Mouse (Mus musculus): ENCODE data around the gene 1700013F07Rik. TPM values are rescaled to one million over a fixed set of nuclear protein-coding genes. Genes with fewer than 3 reads are reported as not detected.
"Not testable (repeated sequence)": the region's sequence is repeated elsewhere in the genome, so short reads cannot be mapped to it uniquely, and the experiment has no call there.

1700013F07Rik gene
- not detected in 2 replicates for polyA plus RNA-seq (2012; ENCODE audit: insufficient read depth, insufficient read length, missing spikeins)

- H3K27ac ChIP-seq (replicated peaks; ENCODE audit: low read depth, low read length), result no peak within 1 kb of the TSS
- no peak within 1 kb of the TSS for H3K4me3 ChIP-seq (ENCODE audit: insufficient read depth, low read depth, low read length)
- H3K4me1 ChIP-seq (ENCODE audit: control insufficient read depth, insufficient read depth, insufficient read length, low read length), result peaks cover 8% of the 10 kb centered on the region; the same call in 1 of the 2 replicates
Observed at GRCm38 (mm10) chr3:108533951-108534350, at the start of gene 1700013F07Rik. Gene 1700013F07Rik (plus strand): TSS chr3:108534150.

- no peaks in the 10 kb centered on the region for H3K4me1 ChIP-seq (ENCODE audit: control insufficient read depth, insufficient read depth, insufficient read length, low read length)
Observed at GRCm38 (mm10) chr3:108484749-108485148, 49.2 kb upstream of the 1700013F07Rik start.

GRCm38 (mm10) chr3:108489968-108490367, 44.0 kb upstream of the 1700013F07Rik start:
- H3K27ac ChIP-seq (replicated peaks; ENCODE audit: low read depth, low read length), result no peak overlapping the region

More at GRCm38 (mm10) chr3:108484749-108485148, 49.2 kb upstream of the 1700013F07Rik start:
- H3K4me3 ChIP-seq (ENCODE audit: insufficient read depth, low read depth, low read length), result no peak overlapping the region
- H3K27ac ChIP-seq (replicated peaks; ENCODE audit: low read depth, low read length), result no peak overlapping the region

GRCm38 (mm10) chr3:108494861-108495474, 39.0 kb upstream of the 1700013F07Rik start:
- peaks cover 5% of the 10 kb centered on the region; the same call in 1 of the 2 replicates for H3K4me1 ChIP-seq (ENCODE audit: control insufficient read depth, insufficient read depth, insufficient read length, low read length)
- peak overlapping the region; percentile 78 for H3K27ac ChIP-seq (replicated peaks; ENCODE audit: low read depth, low read length)
- H3K4me3 ChIP-seq (ENCODE audit: insufficient read depth, low read depth, low read length), result no peak overlapping the region

More at GRCm38 (mm10) chr3:108489968-108490367, 44.0 kb upstream of the 1700013F07Rik start:
- Histone ChIP-seq H3K4me3 (ENCODE audit: insufficient read depth, low read depth, low read length) (no peak overlapping the region), H3K4me1 (ENCODE audit: control insufficient read depth, insufficient read depth, insufficient read length, low read length) (peaks cover 4% of the 10 kb centered on the region; the same call in 1 of the 2 replicates)

GRCm38 (mm10) chr3:108495486-108495885, 38.5 kb upstream of the 1700013F07Rik start:
- Histone ChIP-seq H3K27ac (replicated peaks; ENCODE audit: low read depth, low read length) (peak overlapping the region; percentile 10; the same call in 1 of the 2 replicates), H3K4me3 (ENCODE audit: insufficient read depth, low read depth, low read length) (no peak overlapping the region), H3K4me1 (ENCODE audit: control insufficient read depth, insufficient read depth, insufficient read length, low read length) (peaks cover 5% of the 10 kb centered on the region; the same call in 1 of the 2 replicates)

- Histone ChIP-seq H3K4me3 (ENCODE audit: insufficient read depth, low read depth, low read length) (no peak overlapping the region), H3K27ac (replicated peaks; ENCODE audit: low read depth, low read length) (no peak overlapping the region), H3K4me1 (ENCODE audit: control insufficient read depth, insufficient read depth, insufficient read length, low read length) (peaks cover 5% of the 10 kb centered on the region; the same call in 1 of the 2 replicates)
Observed at GRCm38 (mm10) chr3:108497602-108498001, 36.3 kb upstream of the 1700013F07Rik start.

- Histone ChIP-seq H3K4me3 (ENCODE audit: insufficient read depth, low read depth, low read length) (no peak overlapping the region), H3K4me1 (ENCODE audit: control insufficient read depth, insufficient read depth, insufficient read length, low read length) (peaks cover 3% of the 10 kb centered on the region; the same call in 1 of the 2 replicates), H3K27ac (replicated peaks; ENCODE audit: low read depth, low read length) (no peak overlapping the region)
Observed at GRCm38 (mm10) chr3:108499826-108500225, 34.1 kb upstream of the 1700013F07Rik start.

- H3K4me3 ChIP-seq (ENCODE audit: insufficient read depth, low read depth, low read length); H3K4me1 ChIP-seq (ENCODE audit: control insufficient read depth, insufficient read depth, insufficient read length, low read length); H3K27ac ChIP-seq (replicated peaks; ENCODE audit: low read depth, low read length): not testable (repeated sequence)
Observed at GRCm38 (mm10) chr3:108501411-108501810, 32.5 kb upstream of the 1700013F07Rik start.

GRCm38 (mm10) chr3:108503908-108504307, 30.0 kb upstream of the 1700013F07Rik start:
- no peak overlapping the region for H3K27ac ChIP-seq (replicated peaks; ENCODE audit: low read depth, low read length)
- H3K4me3 ChIP-seq (ENCODE audit: insufficient read depth, low read depth, low read length), result no peak overlapping the region
- no peaks in the 10 kb centered on the region for H3K4me1 ChIP-seq (ENCODE audit: control insufficient read depth, insufficient read depth, insufficient read length, low read length)

GRCm38 (mm10) chr3:108508745-108509474, 25.0 kb upstream of the 1700013F07Rik start:
- H3K4me3 ChIP-seq (ENCODE audit: insufficient read depth, low read depth, low read length), result no peak overlapping the region
- no peak overlapping the region for H3K27ac ChIP-seq (replicated peaks; ENCODE audit: low read depth, low read length)
- no peaks in the 10 kb centered on the region for H3K4me1 ChIP-seq (ENCODE audit: control insufficient read depth, insufficient read depth, insufficient read length, low read length)

GRCm38 (mm10) chr3:108510156-108510555, 23.8 kb upstream of the 1700013F07Rik start:
- no peak overlapping the region for H3K27ac ChIP-seq (replicated peaks; ENCODE audit: low read depth, low read length)
- H3K4me3 ChIP-seq (ENCODE audit: insufficient read depth, low read depth, low read length), result no peak overlapping the region
- H3K4me1 ChIP-seq (ENCODE audit: control insufficient read depth, insufficient read depth, insufficient read length, low read length), result no peaks in the 10 kb centered on the region

GRCm38 (mm10) chr3:108510716-108511483, 23.1 kb upstream of the 1700013F07Rik start:
- no peaks in the 10 kb centered on the region for H3K4me1 ChIP-seq (ENCODE audit: control insufficient read depth, insufficient read depth, insufficient read length, low read length)
- H3K4me3 ChIP-seq (ENCODE audit: insufficient read depth, low read depth, low read length), result no peak overlapping the region
- no peak overlapping the region for H3K27ac ChIP-seq (replicated peaks; ENCODE audit: low read depth, low read length)

GRCm38 (mm10) chr3:108513465-108513864, 20.5 kb upstream of the 1700013F07Rik start:
- H3K4me3 ChIP-seq (ENCODE audit: insufficient read depth, low read depth, low read length), result no peak overlapping the region
- H3K4me1 ChIP-seq (ENCODE audit: control insufficient read depth, insufficient read depth, insufficient read length, low read length), result no peaks in the 10 kb centered on the region
- H3K27ac ChIP-seq (replicated peaks; ENCODE audit: low read depth, low read length), result no peak overlapping the region

- Histone ChIP-seq H3K4me3 (ENCODE audit: insufficient read depth, low read depth, low read length) (no peak overlapping the region), H3K4me1 (ENCODE audit: control insufficient read depth, insufficient read depth, insufficient read length, low read length) (no peaks in the 10 kb centered on the region), H3K27ac (replicated peaks; ENCODE audit: low read depth, low read length) (no peak overlapping the region)
Observed at GRCm38 (mm10) chr3:108518276-108518675, 15.7 kb upstream of the 1700013F07Rik start.

- Histone ChIP-seq H3K27ac (replicated peaks; ENCODE audit: low read depth, low read length) (no peak overlapping the region), H3K4me1 (ENCODE audit: control insufficient read depth, insufficient read depth, insufficient read length, low read length) (no peaks in the 10 kb centered on the region), H3K4me3 (ENCODE audit: insufficient read depth, low read depth, low read length) (no peak overlapping the region)
Observed at GRCm38 (mm10) chr3:108523415-108523814, 10.5 kb upstream of the 1700013F07Rik start.
